Mouse (Mus musculus) stomach, embryonic 14.5 days (tissue): ENCODE measurements around the gene Ubr1. TPM values are rescaled to one million over a fixed set of nuclear protein-coding genes. Genes with fewer than 3 reads are reported as not detected.
"Not testable (repeated sequence)": the region's sequence is repeated elsewhere in the genome, so short reads cannot be mapped to it uniquely, and the experiment has no call there.

Source experiments
- ATAC-seq: fragments of 200-750 bp; cut with Nextera tagmentation; 2 replicates; pipeline ENCODE4 v1.8.0; 2017; ENCODE audit warnings: low read depth, moderate TSS enrichment; ENCODE audit not compliant: insufficient number of reproducible peaks, insufficient read depth, low FRiP score
- H3K27ac ChIP-seq: fragments of 300-500 bp; sonication (generic); 2 replicates; pipeline ENCODE4 v1.5.1; 2014; ENCODE audit warnings: mild to moderate bottlenecking, low read length, moderate library complexity, mixed read lengths
- H3K27me3 ChIP-seq: fragments of 300-500 bp; sonication (generic); 2 replicates; pipeline ENCODE4 v1.6.1; 2014; ENCODE audit warnings: low read length, control low read depth, mixed read lengths; ENCODE audit not compliant: control insufficient read depth, insufficient read depth
- H3K36me3 ChIP-seq: fragments of 300-500 bp; sonication (generic); 2 replicates; pipeline ENCODE4 v1.6.1; 2014; ENCODE audit warnings: mild to moderate bottlenecking, control low read depth, low read length, moderate library complexity, mixed read lengths; ENCODE audit not compliant: control insufficient read depth, insufficient read depth
- H3K4me1 ChIP-seq: fragments of 300-500 bp; sonication (generic); 2 replicates; pipeline ENCODE4 v1.6.1; 2014; ENCODE audit warnings: low read length, control low read depth, mixed read lengths; ENCODE audit not compliant: control insufficient read depth, insufficient read depth
- H3K4me2 ChIP-seq: fragments of 300-500 bp; sonication (generic); replicated peaks from 2 replicates; pipeline ENCODE4 v1.6.1; 2014; ENCODE audit warnings: low read depth, low read length, control low read depth
- H3K4me3 ChIP-seq: fragments of 300-500 bp; sonication (generic); 2 replicates; pipeline ENCODE4 v1.5.1; 2014; ENCODE audit warnings: low read depth, low read length, control low read depth
- H3K9ac ChIP-seq: fragments of 300-500 bp; sonication (generic); replicated peaks from 2 replicates; pipeline ENCODE4 v1.6.1; 2014; ENCODE audit warnings: low read depth, mild to moderate bottlenecking, control low read depth, low read length, moderate library complexity, mixed read lengths
- H3K9me3 ChIP-seq: fragments of 300-500 bp; sonication (generic); 2 replicates; pipeline ENCODE4 v1.6.1; 2016; ENCODE audit warnings: low read depth, low read length, control low read depth; ENCODE audit not compliant: control insufficient read depth
- WGBS: fragments of 180-500 bp; shearing (Covaris S2); extraction: QIAGEN DNeasy Blood & Tissue Kit; methylation state at CpG from one replicate; pipeline ENCODE4 v1.1.7; 2014; 5-methylcytosine and 5-hydroxymethylcytosine counted together
- polyA plus RNA-seq: library from polyadenylated mRNA; unstranded; fragments of >200 nt; fragmentation: Nextera tagmentation; extraction: Ambion mirVana; gene quantifications from 2 replicates; pipeline ENCODE4 v1.2.1, GENCODE M21; 2014

Ubr1 gene
- polyA plus RNA-seq, 1 experiment from 2014 or later, result 30.7 TPM

GRCm38 (mm10) chr2:121006986-121007385 is 36.5 kb upstream of the Ubr1 start:
- no peak overlapping the region for H3K9ac ChIP-seq
- H3K36me3 ChIP-seq, result no peaks in the 10 kb centered on the region
- WGBS, result 89% methylated on average over 1 of the region's 1 CpGs
- H3K4me1 ChIP-seq, result peaks cover 6% of the 10 kb centered on the region; the same call in 1 of the 2 replicates
- no peak overlapping the region for H3K4me3 ChIP-seq
- no peaks in the 10 kb centered on the region for H3K9me3 ChIP-seq
- no peaks in the 10 kb centered on the region for H3K27me3 ChIP-seq
- H3K4me2 ChIP-seq, result no peak overlapping the region
- ATAC-seq, result no peak
- no peak overlapping the region for H3K27ac ChIP-seq

- Histone ChIP-seq H3K36me3 (no peaks in the 10 kb centered on the region), H3K27ac (no peak overlapping the region), H3K4me2 (no peak overlapping the region), H3K9me3 (no peaks in the 10 kb centered on the region), H3K9ac (no peak overlapping the region), H3K27me3 (no peaks in the 10 kb centered on the region), H3K4me1 (peaks cover 3% of the 10 kb centered on the region; the same call in 1 of the 2 replicates), H3K4me3 (no peak overlapping the region)
- no peak for ATAC-seq
- 83% methylated on average over 7 of the region's 7 CpGs for WGBS
Measured at GRCm38 (mm10) chr2:121004018-121004811, 33.7 kb upstream of the Ubr1 start.

GRCm38 (mm10) chr2:121003586-121003985 is 33.1 kb upstream of the Ubr1 start:
- H3K27me3 ChIP-seq, result no peaks in the 10 kb centered on the region
- no peaks in the 10 kb centered on the region for H3K4me1 ChIP-seq
- no peaks in the 10 kb centered on the region for H3K9me3 ChIP-seq
- H3K4me2 ChIP-seq, result no peak overlapping the region
- WGBS, result 68% methylated on average over 2 of the region's 2 CpGs
- no peak overlapping the region for H3K9ac ChIP-seq
- no peak overlapping the region for H3K27ac ChIP-seq
- no peak for ATAC-seq
- H3K36me3 ChIP-seq, result no peaks in the 10 kb centered on the region
- H3K4me3 ChIP-seq, result no peak overlapping the region

GRCm38 (mm10) chr2:120998863-120999262 is 28.3 kb upstream of the Ubr1 start:
- Histone ChIP-seq H3K27me3 (no peaks in the 10 kb centered on the region), H3K9me3 (no peaks in the 10 kb centered on the region), H3K27ac (no peak overlapping the region), H3K4me2 (no peak overlapping the region), H3K36me3 (no peaks in the 10 kb centered on the region), H3K9ac (no peak overlapping the region), H3K4me1 (no peaks in the 10 kb centered on the region), H3K4me3 (no peak overlapping the region)
- 84% methylated on average over 8 of the region's 8 CpGs for WGBS
- no peak for ATAC-seq

GRCm38 (mm10) chr2:120996607-120997006 is 26.1 kb upstream of the Ubr1 start:
- H3K4me3 ChIP-seq, ATAC-seq, H3K4me1 ChIP-seq, H3K27ac ChIP-seq, H3K9ac ChIP-seq, H3K4me2 ChIP-seq, H3K27me3 ChIP-seq, H3K36me3 ChIP-seq, H3K9me3 ChIP-seq: not testable (repeated sequence)
- 83% methylated on average over 1 of the region's 1 CpGs for WGBS

- 65% methylated on average over 4 of the region's 4 CpGs for WGBS
- no peak overlapping the region for H3K9ac ChIP-seq
- no peak overlapping the region for H3K4me2 ChIP-seq
- H3K4me3 ChIP-seq, result no peak overlapping the region
- H3K9me3 ChIP-seq, result no peaks in the 10 kb centered on the region
- no peaks in the 10 kb centered on the region for H3K27me3 ChIP-seq
- no peak for ATAC-seq
- H3K36me3 ChIP-seq, result no peaks in the 10 kb centered on the region
- H3K4me1 ChIP-seq, result no peaks in the 10 kb centered on the region
- H3K27ac ChIP-seq, result no peak overlapping the region
Measured at GRCm38 (mm10) chr2:120991196-120991595, 20.7 kb upstream of the Ubr1 start.

GRCm38 (mm10) chr2:120985241-120985640 is 14.7 kb upstream of the Ubr1 start:
- Histone ChIP-seq H3K36me3 (no peaks in the 10 kb centered on the region), H3K27ac (no peak overlapping the region), H3K27me3 (no peaks in the 10 kb centered on the region), H3K4me2 (no peak overlapping the region), H3K9me3 (no peaks in the 10 kb centered on the region), H3K4me3 (no peak overlapping the region), H3K4me1 (no peaks in the 10 kb centered on the region), H3K9ac (no peak overlapping the region)
- WGBS, result 88% methylated on average over 1 of the region's 1 CpGs
- no peak for ATAC-seq

GRCm38 (mm10) chr2:120983611-120984010 is 13.1 kb upstream of the Ubr1 start:
- no peak overlapping the region for H3K4me3 ChIP-seq
- no peak overlapping the region for H3K9ac ChIP-seq
- no peaks in the 10 kb centered on the region for H3K4me1 ChIP-seq
- no peaks in the 10 kb centered on the region for H3K9me3 ChIP-seq
- no peak overlapping the region for H3K27ac ChIP-seq
- H3K27me3 ChIP-seq, result no peaks in the 10 kb centered on the region
- no peaks in the 10 kb centered on the region for H3K36me3 ChIP-seq
- WGBS, result 45% methylated on average over 2 of the region's 2 CpGs
- no peak for ATAC-seq
- H3K4me2 ChIP-seq, result no peak overlapping the region

- Histone ChIP-seq H3K27me3 (no peaks in the 10 kb centered on the region), H3K36me3 (no peaks in the 10 kb centered on the region), H3K27ac (no peak overlapping the region), H3K4me1 (no peaks in the 10 kb centered on the region), H3K4me3 (no peak overlapping the region), H3K9ac (no peak overlapping the region), H3K4me2 (no peak overlapping the region), H3K9me3 (no peaks in the 10 kb centered on the region)
- 63% methylated on average over 2 of the region's 2 CpGs for WGBS
- ATAC-seq, result no peak
Measured at GRCm38 (mm10) chr2:120980861-120981260, 10.3 kb upstream of the Ubr1 start.
